Mouse (Mus musculus) gastrocnemius, postnatal 4 days (tissue): ENCODE results near the gene Ogfod3. TPM values are rescaled to one million over a fixed set of nuclear protein-coding genes. Genes with fewer than 3 reads are reported as not detected.

Experiments
- total RNA-seq, 2 experiments: library from RNA; stranded (reverse); gene quantifications; 2 replicates each; pipeline ENCODE4 v1.2.3; 2021

Ogfod3 gene
- total RNA-seq, 2 experiments from 2014 or later = 14.6 to 14.7 TPM

Other genes with a start within 250 kb of the Ogfod3 start
- gene Csnk1d, start 213.4 kb downstream of the Ogfod3 start, total RNA-seq = 100 to 1,000 TPM in 1 of 2 experiments, 10 to 100 TPM in 1; 85.4 to 111 TPM
- gene Cd7, start 165.3 kb downstream of the Ogfod3 start, total RNA-seq = not detected
- not detected for gene Sectm1b, start 141.1 kb downstream of the Ogfod3 start, total RNA-seq
- gene Sectm1a, start 123.5 kb downstream of the Ogfod3 start, total RNA-seq = not detected
- gene Tex19.2, start 86.0 kb downstream of the Ogfod3 start, total RNA-seq = not detected
- under 1 TPM in 1 of 2 experiments, not detected in 1; 0.15 TPM for gene Tex19.1, start 58.6 kb downstream of the Ogfod3 start, total RNA-seq
- 1 to 10 TPM; 3.6 to 5.1 TPM for gene Uts2r, start 44.4 kb downstream of the Ogfod3 start, total RNA-seq
- 10 to 100 TPM; 14.4 to 14.8 TPM for gene Hexdc, start 278 bp downstream of the Ogfod3 start, total RNA-seq
- gene Cybc1, start 24.6 kb upstream of the Ogfod3 start, total RNA-seq = 10 to 100 TPM; 14.2 to 15.5 TPM
- gene Narf, start 32.5 kb upstream of the Ogfod3 start, total RNA-seq = 10 to 100 TPM; 36.7 to 38.8 TPM
- 10 to 100 TPM; 36.4 to 37.5 TPM for gene Foxk2, start 55.3 kb upstream of the Ogfod3 start, total RNA-seq
- 10 to 100 TPM; 60.8 to 61.9 TPM for gene Wdr45b, start 149.7 kb upstream of the Ogfod3 start, total RNA-seq
- 10 to 100 TPM; 52.7 to 53.0 TPM for gene Rab40b, start 183.5 kb upstream of the Ogfod3 start, total RNA-seq
- gene Fn3krp, start 216.7 kb upstream of the Ogfod3 start, total RNA-seq = 10 to 100 TPM; 12.9 to 13.1 TPM
- 1 to 10 TPM; 8.0 to 8.4 TPM for gene Fn3k, start 230.2 kb upstream of the Ogfod3 start, total RNA-seq
- 10 to 100 TPM; 25.7 to 28.3 TPM for gene Tbcd, start 247.2 kb upstream of the Ogfod3 start, total RNA-seq